Mouse (Mus musculus) liver, postnatal 0 days (tissue): ENCODE results near the gene Bspry. TPM values are rescaled to one million over a fixed set of nuclear protein-coding genes. Genes with fewer than 3 reads are reported as not detected.
A peak's percentile ranks its signal among the peaks of the same experiment; 100 is the strongest.

Source experiments
- ATAC-seq: fragments of 200-750 bp; cut with Nextera tagmentation; 2 replicates; pipeline ENCODE4 v1.8.0; 2017; ENCODE audit warnings: mild to moderate bottlenecking, moderate library complexity
- DNase-seq: peaks from one replicate; pipeline ENCODE4 v3.0.0-alpha.2; 2016
- H3K27ac ChIP-seq: fragments of 300-500 bp; sonication (generic); 2 replicates; pipeline ENCODE4 v1.5.1; 2014; ENCODE audit warnings: antibody characterized with exemption, moderate library complexity, mild to moderate bottlenecking, low read depth
- H3K27me3 ChIP-seq: fragments of 300-500 bp; sonication (generic); 2 replicates; pipeline ENCODE4 v1.6.1; 2014; ENCODE audit warnings: low read length, control low read depth, mixed read lengths; ENCODE audit not compliant: insufficient read depth
- H3K36me3 ChIP-seq: fragments of 300-500 bp; sonication (generic); replicated peaks from 2 replicates; pipeline ENCODE4 v1.6.1; 2014; ENCODE audit warnings: mild to moderate bottlenecking, control low read depth, low read length, moderate library complexity, mixed read lengths; ENCODE audit not compliant: insufficient read depth
- H3K4me1 ChIP-seq: fragments of 300-500 bp; sonication (generic); 2 replicates; pipeline ENCODE4 v1.6.1; 2014; ENCODE audit warnings: antibody characterized with exemption, mild to moderate bottlenecking, control low read depth; ENCODE audit not compliant: insufficient read depth
- H3K4me2 ChIP-seq: fragments of 300-500 bp; sonication (generic); 2 replicates; pipeline ENCODE4 v1.6.1; 2014; ENCODE audit warnings: low read depth, mild to moderate bottlenecking, low read length, moderate library complexity, mixed read lengths
- H3K4me3 ChIP-seq: fragments of 300-500 bp; sonication (generic); 2 replicates; pipeline ENCODE4 v1.5.1; 2014; ENCODE audit warnings: low read depth, low read length
- H3K9ac ChIP-seq: fragments of 300-500 bp; sonication (generic); replicated peaks from 2 replicates; pipeline ENCODE4 v1.6.1; 2014; ENCODE audit warnings: mild to moderate bottlenecking, moderate library complexity
- H3K9me3 ChIP-seq: fragments of 300-500 bp; sonication (generic); 2 replicates; pipeline ENCODE4 v1.6.1; 2016; ENCODE audit warnings: mild to moderate bottlenecking, control low read depth, low read length, mixed read lengths
- CTCF ChIP-seq: sonication (generic); IDR thresholded peaks from 2 replicates; pipeline ENCODE4 v1.5.1; 2016; ENCODE audit warnings: antibody characterized with exemption, low read depth
- EP300 ChIP-seq: IDR thresholded peaks from 2 replicates; pipeline ENCODE4 v1.6.1; 2016; ENCODE audit warnings: antibody characterized with exemption, low read depth, mild to moderate bottlenecking
- WGBS: fragments of 180-500 bp; shearing (Covaris S2); extraction: QIAGEN DNeasy Blood & Tissue Kit; methylation state at CpG from one replicate; pipeline ENCODE4 v1.1.7; 2014; ENCODE audit not compliant: insufficient replicate concordance; 5-methylcytosine and 5-hydroxymethylcytosine counted together
- polyA plus RNA-seq: library from polyadenylated mRNA; unstranded; fragments of >200 nt; fragmentation: Nextera tagmentation; extraction: Ambion mirVana; gene quantifications from 2 replicates; pipeline ENCODE4 v1.2.1, GENCODE M21; 2015

The Bspry gene
- polyA plus RNA-seq, result 0.18 and 0.26 TPM in 2 replicates

DNA sequence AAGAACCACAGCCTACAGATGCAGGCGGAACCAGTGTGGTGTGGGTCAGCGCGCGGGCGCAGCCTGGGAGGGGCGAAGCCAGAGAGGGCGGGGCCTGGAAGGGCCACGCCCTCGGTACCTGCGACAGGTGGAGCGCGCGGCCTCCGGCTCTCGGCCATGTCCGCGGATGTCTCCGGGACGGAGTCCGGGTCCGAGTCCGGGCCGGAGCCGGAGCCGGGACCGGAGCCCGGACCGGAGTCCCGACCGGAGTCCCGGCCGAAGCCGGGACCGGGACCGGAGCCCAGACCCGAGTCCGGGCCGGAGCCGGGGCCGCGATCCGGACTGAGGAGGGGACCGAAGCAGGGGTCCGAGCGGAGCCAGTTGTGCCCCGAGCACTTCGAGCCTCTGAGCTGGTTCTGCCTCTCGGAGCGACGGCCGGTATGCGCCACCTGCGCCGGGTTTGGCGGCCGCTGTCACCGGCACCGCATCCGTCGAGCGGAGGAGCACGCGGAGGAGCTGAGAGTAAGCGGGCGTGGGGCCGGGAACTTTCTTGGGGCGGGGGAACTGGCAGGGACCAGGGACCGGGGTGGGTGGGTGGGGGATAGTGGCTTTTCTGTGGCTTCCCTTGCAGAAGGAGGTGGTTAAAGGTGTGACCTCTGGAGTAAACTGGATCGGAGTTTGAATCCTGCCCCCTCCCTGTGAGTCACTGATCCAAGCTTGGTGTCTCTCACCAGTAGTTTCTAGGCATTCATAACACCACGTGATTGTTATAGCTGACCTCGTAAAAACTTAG, at the start of gene Bspry:
Bspry (plus strand) TSS at position 117 of the 772 bp plus-strand sequence.
- H3K9me3 ChIP-seq, result no peaks in the 10 kb centered on the region
- H3K4me2 ChIP-seq, result peak within 1 kb of the TSS; percentile 80
- DNase-seq (peak; percentile 54), ATAC-seq (peak; percentile 83)
- 3% methylated on average over 48 of the region's 71 CpGs for WGBS
- TF ChIP-seq CTCF (no peak), EP300 (no peak)
- peak within 1 kb of the TSS; percentile 43 for H3K4me3 ChIP-seq
- H3K9ac ChIP-seq, result peak within 1 kb of the TSS; percentile 37; the same call in 1 of the 2 replicates
- peaks cover 11% of the 10 kb centered on the region for H3K4me1 ChIP-seq
- H3K27me3 ChIP-seq, result peaks cover 18% of the 10 kb centered on the region
- no peaks in the 10 kb centered on the region for H3K36me3 ChIP-seq
- no peak within 1 kb of the TSS for H3K27ac ChIP-seq

DNA sequence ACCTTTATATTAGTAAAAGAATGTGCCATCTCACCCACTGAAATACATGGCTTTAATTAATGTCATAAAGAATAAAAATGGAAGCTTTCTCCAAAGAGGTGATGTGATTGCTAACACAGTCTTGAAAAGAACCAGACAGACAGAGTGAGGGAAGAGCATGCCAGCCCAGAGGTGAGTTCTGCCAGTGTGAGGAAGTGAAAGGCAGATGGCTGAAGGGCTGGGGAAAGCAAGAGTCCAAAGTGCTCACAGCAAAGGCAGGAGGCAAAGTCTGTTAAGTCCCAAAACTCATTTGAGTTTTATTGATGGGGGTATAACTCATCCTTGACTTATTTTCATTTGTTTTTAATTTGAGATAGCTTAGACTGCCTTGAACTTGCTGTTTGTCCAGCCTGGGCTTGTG, 49.2 kb upstream of the Bspry start:
- Histone ChIP-seq H3K27ac (no peak overlapping the region), H3K4me1 (peaks cover 6% of the 10 kb centered on the region; the same call in 1 of the 2 replicates), H3K36me3 (no peaks in the 10 kb centered on the region), H3K9ac (no peak overlapping the region), H3K27me3 (no peaks in the 10 kb centered on the region), H3K4me3 (no peak overlapping the region), H3K9me3 (no peaks in the 10 kb centered on the region), H3K4me2 (no peak overlapping the region)
- TF ChIP-seq EP300 (no peak), CTCF (no peak)
- DNase-seq (no peak), ATAC-seq (no peak)

DNA sequence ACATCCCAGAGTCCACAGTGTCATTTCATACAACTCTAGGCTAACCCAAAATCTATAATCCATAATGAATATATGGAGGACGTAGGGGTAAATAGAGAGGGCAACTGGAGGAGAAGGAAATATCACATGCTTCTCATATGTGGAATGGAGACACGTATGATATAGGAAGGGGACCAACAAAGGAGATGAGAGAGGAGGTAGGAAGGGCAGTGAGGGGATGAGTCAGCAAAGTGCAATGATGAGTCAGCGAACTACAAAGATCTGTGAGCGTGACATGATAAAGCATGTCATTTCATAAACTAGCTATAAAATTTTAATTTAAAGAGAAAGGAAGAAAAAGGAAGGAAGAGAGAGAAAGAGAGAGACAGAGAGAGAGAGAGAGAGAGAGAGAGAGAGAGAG, 48.3 kb upstream of the Bspry start:
- Histone ChIP-seq H3K9ac (no peak overlapping the region), H3K27me3 (no peaks in the 10 kb centered on the region), H3K27ac (no peak overlapping the region), H3K36me3 (no peaks in the 10 kb centered on the region), H3K9me3 (no peaks in the 10 kb centered on the region), H3K4me3 (no peak overlapping the region), H3K4me2 (no peak overlapping the region), H3K4me1 (peaks cover 6% of the 10 kb centered on the region; the same call in 1 of the 2 replicates)
- WGBS, result 60% methylated on average over 4 of the region's 4 CpGs
- DNase-seq (peak; percentile 43), ATAC-seq (peak; percentile 58)
- no peak for TF ChIP-seq EP300
- TF ChIP-seq CTCF, result no peak

DNA sequence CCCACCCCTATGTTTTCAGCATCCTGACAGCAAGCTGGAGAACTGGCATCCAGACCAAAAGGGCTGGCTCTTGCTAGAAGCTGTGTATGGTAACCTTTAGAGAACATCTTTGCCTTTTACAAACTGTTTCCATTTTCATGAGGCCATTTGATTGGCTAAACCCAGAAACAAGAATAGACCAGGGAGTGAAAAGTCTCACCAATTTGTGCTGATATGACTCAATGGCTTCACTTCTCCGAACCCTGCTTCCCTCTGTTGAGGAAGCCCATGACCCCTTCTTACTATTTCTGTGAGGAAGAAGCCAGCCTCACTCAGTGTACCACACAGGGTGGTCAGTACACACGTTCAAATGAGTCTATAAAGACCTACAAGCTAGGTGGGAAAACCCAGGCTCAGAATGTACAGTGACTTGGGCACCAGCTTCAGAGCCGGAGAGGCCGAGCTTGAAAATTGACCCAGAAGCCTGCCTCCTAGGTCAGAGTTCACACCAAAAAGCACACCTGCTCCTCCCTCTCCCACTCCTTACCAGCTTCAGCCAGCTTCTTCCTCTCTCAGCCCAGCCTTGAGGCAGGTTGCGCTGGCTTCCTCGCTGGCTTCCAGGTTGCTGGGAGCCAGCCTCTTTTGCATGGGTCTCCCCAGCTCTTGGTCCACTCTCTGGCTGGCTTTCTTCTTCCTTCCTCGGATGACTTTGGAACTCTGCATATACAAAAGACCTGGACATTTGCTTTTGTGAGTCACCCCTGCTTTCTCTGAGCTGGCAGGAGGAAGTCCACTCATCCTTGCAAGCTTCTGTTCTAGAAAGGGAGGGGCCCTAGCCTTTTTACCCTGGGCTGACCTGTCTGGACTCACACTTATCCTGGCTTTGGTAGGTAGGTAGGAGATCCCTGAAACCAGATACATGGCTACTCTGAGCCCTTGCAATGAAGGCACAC, 45.6 kb upstream of the Bspry start:
- WGBS, result 60% methylated on average over 7 of the region's 7 CpGs
- H3K9me3 ChIP-seq, result no peaks in the 10 kb centered on the region
- ATAC-seq (no peak), DNase-seq (no peak)
- no peak overlapping the region for H3K9ac ChIP-seq
- no peak overlapping the region for H3K4me3 ChIP-seq
- H3K4me2 ChIP-seq, result no peak overlapping the region
- no peak overlapping the region for H3K27ac ChIP-seq
- no peaks in the 10 kb centered on the region for H3K36me3 ChIP-seq
- peaks cover 6% of the 10 kb centered on the region; the same call in 1 of the 2 replicates for H3K4me1 ChIP-seq
- no peaks in the 10 kb centered on the region for H3K27me3 ChIP-seq
- no peak for TF ChIP-seq EP300
- no peak for TF ChIP-seq CTCF

DNA sequence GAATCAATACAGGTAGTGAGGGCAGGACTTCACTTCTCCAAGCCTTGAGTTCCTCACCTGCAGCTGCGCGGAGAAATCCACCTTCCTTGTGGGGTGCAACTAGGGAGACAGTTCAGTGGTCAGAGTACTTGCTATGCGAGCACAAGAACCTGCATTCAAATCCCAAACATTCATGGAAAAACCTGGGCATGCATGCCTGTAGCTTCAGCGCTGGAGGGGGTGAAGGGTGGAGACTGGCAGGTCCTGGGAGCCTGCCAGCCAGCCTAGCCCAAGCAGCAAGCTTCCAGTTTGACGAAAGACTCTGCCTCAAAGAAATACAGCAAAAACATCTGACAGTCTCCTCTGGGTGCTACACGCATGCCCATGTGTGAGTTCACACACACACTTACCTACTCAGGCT, 44.8 kb upstream of the Bspry start, which contains the start of gene Rnf183:
Rnf183 (minus strand) TSS at position 172 of the 400 bp plus-strand sequence.
- ATAC-seq, result no peak
- TF ChIP-seq EP300, result no peak
- TF ChIP-seq CTCF, result no peak
- Histone ChIP-seq H3K36me3 (no peaks in the 10 kb centered on the region), H3K9ac (no peak within 1 kb of the TSS), H3K4me3 (no peak within 1 kb of the TSS), H3K9me3 (no peaks in the 10 kb centered on the region), H3K27me3 (no peaks in the 10 kb centered on the region), H3K4me1 (peaks cover 6% of the 10 kb centered on the region; the same call in 1 of the 2 replicates), H3K27ac (no peak within 1 kb of the TSS), H3K4me2 (no peak within 1 kb of the TSS)
- WGBS, result 75% methylated on average over 6 of the region's 6 CpGs
- DNase-seq, result no peak

DNA sequence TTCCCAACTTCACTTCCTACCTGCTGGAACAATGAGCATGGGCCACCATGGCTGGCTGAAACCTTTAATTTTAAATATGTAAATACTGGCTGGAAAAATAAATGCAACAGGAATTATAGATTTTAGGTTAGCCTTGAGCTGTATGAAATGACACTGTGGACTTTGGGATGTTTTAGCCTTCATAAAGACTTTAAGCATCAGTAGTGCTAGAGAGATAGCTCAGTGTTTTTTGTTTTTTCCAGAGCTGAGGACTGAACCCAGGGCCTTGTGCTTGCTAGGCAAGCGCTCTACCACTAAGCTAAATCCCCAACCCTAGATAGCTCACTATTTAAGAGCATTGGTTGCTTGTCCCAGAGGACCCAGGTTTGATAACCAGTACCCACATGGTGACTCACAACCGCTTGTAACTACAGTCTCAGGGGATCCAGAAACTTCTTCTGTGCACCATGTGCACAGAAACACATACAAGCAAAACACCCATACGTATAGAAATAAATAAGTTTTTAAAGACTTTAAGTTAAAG, 42.5 kb upstream of the Bspry start:
- Histone ChIP-seq H3K4me2 (no peak overlapping the region), H3K9me3 (no peaks in the 10 kb centered on the region), H3K4me3 (no peak overlapping the region), H3K4me1 (peaks cover under 1% of the 10 kb centered on the region; the same call in 1 of the 2 replicates), H3K9ac (no peak overlapping the region), H3K27ac (no peak overlapping the region), H3K27me3 (no peaks in the 10 kb centered on the region), H3K36me3 (no peaks in the 10 kb centered on the region)
- no peak for DNase-seq
- 77% methylated on average over 3 of the region's 3 CpGs for WGBS
- no peak for TF ChIP-seq EP300
- TF ChIP-seq CTCF, result no peak
- ATAC-seq, result no peak
